Mouse (Mus musculus) myocyte (in vitro differentiated cells): ENCODE data around the gene Trmt2a. TPM values are rescaled to one million over a fixed set of nuclear protein-coding genes. Genes with fewer than 3 reads are reported as not detected.

Experiments used
- H3K27me3 ChIP-seq: one replicate; pipeline ENCODE4 v1.6.1; 2011; ENCODE audit not compliant: control insufficient read depth, insufficient read depth, insufficient read length
- H3K36me3 ChIP-seq: one replicate; pipeline ENCODE4 v1.6.1; 2011; ENCODE audit not compliant: control insufficient read depth, insufficient read depth
- H3K4me2 ChIP-seq: one replicate; pipeline ENCODE4 v1.6.1; 2011; ENCODE audit warnings: low read depth, control low read depth
- H3K4me3 ChIP-seq: one replicate; pipeline ENCODE4 v1.5.1; 2011; ENCODE audit warnings: mild to moderate bottlenecking, control low read depth, moderate library complexity
- H3K79me2 ChIP-seq: one replicate; pipeline ENCODE4 v1.6.1; 2011; ENCODE audit not compliant: control insufficient read depth, insufficient read depth
- H3ac ChIP-seq: one replicate; pipeline ENCODE4 v1.6.1; 2011; ENCODE audit not compliant: control insufficient read depth, insufficient read length
- CEBPB ChIP-seq: IDR thresholded peaks from 2 replicates; pipeline ENCODE4 v1.6.1; 2011; ENCODE audit warnings: mild to moderate bottlenecking, moderate library complexity; ENCODE audit not compliant: poor library complexity, insufficient read depth, severe bottlenecking
- E2F4 ChIP-seq: IDR thresholded peaks from one replicate; pipeline ENCODE4 v1.6.1; 2011; ENCODE audit warnings: mild to moderate bottlenecking, control low read depth, moderate library complexity; ENCODE audit not compliant: insufficient read depth
- MAX ChIP-seq: IDR thresholded peaks from one replicate; pipeline ENCODE4 v1.6.1; 2011; ENCODE audit warnings: low read depth, mild to moderate bottlenecking, control low read depth
- MYOD1 ChIP-seq, 3 experiments: IDR thresholded peaks; one replicate each; pipeline ENCODE4 v1.6.1; 2011; ENCODE audit warnings: control low read depth in 2 of 3, low read depth in 2 of 3, mild to moderate bottlenecking in 2 of 3, moderate library complexity in 1 of 3; ENCODE audit not compliant: insufficient read length in 2 of 3, control insufficient read depth in 1 of 3
- MYOG ChIP-seq, 3 experiments: IDR thresholded peaks; one replicate each; pipeline ENCODE4 v1.6.1; 2011; ENCODE audit warnings: control low read depth in 2 of 3, low read depth in 2 of 3, mild to moderate bottlenecking in 2 of 3; ENCODE audit not compliant: insufficient read length in 2 of 3, control insufficient read depth in 1 of 3, insufficient read depth in 1 of 3
- POLR2A ChIP-seq: IDR thresholded peaks from one replicate; pipeline ENCODE4 v1.6.1; 2011; ENCODE audit warnings: low read depth, mild to moderate bottlenecking, control low read depth, moderate library complexity; ENCODE audit not compliant: insufficient read length
- POLR2AphosphoS2 ChIP-seq: IDR thresholded peaks from one replicate; pipeline ENCODE4 v1.6.1; 2011; ENCODE audit warnings: low read depth, control low read depth; ENCODE audit not compliant: insufficient read length
- REST ChIP-seq: IDR thresholded peaks from one replicate; pipeline ENCODE4 v1.6.1; 2011; ENCODE audit warnings: mild to moderate bottlenecking, control low read depth, moderate library complexity; ENCODE audit not compliant: insufficient read depth, insufficient read length
- SRF ChIP-seq: IDR thresholded peaks from one replicate; pipeline ENCODE4 v1.6.1; 2011; ENCODE audit warnings: low read depth; ENCODE audit not compliant: control insufficient read depth, insufficient read length
- TCF12 ChIP-seq: IDR thresholded peaks from one replicate; pipeline ENCODE4 v1.6.1; 2011; ENCODE audit warnings: mild to moderate bottlenecking, control low read depth; ENCODE audit not compliant: poor library complexity, insufficient read depth, severe bottlenecking
- TCF3 ChIP-seq: IDR thresholded peaks from one replicate; pipeline ENCODE4 v1.6.1; 2011; ENCODE audit warnings: low read depth, control low read depth; ENCODE audit not compliant: insufficient read length
- USF1 ChIP-seq: IDR thresholded peaks from one replicate; pipeline ENCODE4 v1.6.1; 2011; ENCODE audit warnings: low read depth, mild to moderate bottlenecking, control low read depth, moderate library complexity
- polyA plus RNA-seq: library from polyadenylated mRNA; unstranded; fragments of >200 nt; fragmentation: generic; extraction: Trizol; gene quantifications from one replicate; pipeline ENCODE4 v1.2.1, GENCODE M21; 2012; ENCODE audit warnings: missing spikeins

Trmt2a gene
- polyA plus RNA-seq, 1 experiment, result 47.8 TPM

GRCm38 (mm10) chr16:18233451-18233850 lies 15.0 kb upstream of the Trmt2a start:
- Histone ChIP-seq H3K4me2 (peak overlapping the region; percentile 74), H3K4me3 (peak overlapping the region; percentile 64), H3K27me3 (no peaks in the 10 kb centered on the region), H3K79me2 (peaks cover 50% of the 10 kb centered on the region), H3K36me3 (peaks cover 3% of the 10 kb centered on the region), H3ac (no peak overlapping the region)
- TF ChIP-seq POLR2AphosphoS2 (no peak), MYOD1 (IDR thresholded peaks at IDR 0.05; ENCODE audit: control insufficient read depth in 1 of 3, insufficient read length in 2 of 3, low read depth in 2 of 3) (no peak), REST (no peak), SRF (no peak), POLR2A (no peak), CEBPB (no peak), USF1 (no peak), MAX (no peak), MYOG (IDR thresholded peaks at IDR 0.05; ENCODE audit: control insufficient read depth in 1 of 3, insufficient read depth in 1 of 3, insufficient read length in 2 of 3, low read depth in 2 of 3) (no peak), TCF12 (no peak), E2F4 (no peak), TCF3 (no peak)

- Histone ChIP-seq H3K27me3 (no peaks in the 10 kb centered on the region), H3K36me3 (peaks cover 9% of the 10 kb centered on the region), H3ac (peak overlapping the region; percentile 63), H3K4me2 (peak overlapping the region; percentile 74), H3K4me3 (peak overlapping the region; percentile 64), H3K79me2 (peaks cover 44% of the 10 kb centered on the region)
- TF ChIP-seq CEBPB (no peak), TCF12 (no peak), POLR2AphosphoS2 (no peak), E2F4 (no peak), POLR2A (no peak), MYOG (IDR thresholded peaks at IDR 0.05; ENCODE audit: control insufficient read depth in 1 of 3, insufficient read depth in 1 of 3, insufficient read length in 2 of 3, low read depth in 2 of 3) (no peak), TCF3 (no peak), REST (no peak), USF1 (no peak), MYOD1 (IDR thresholded peaks at IDR 0.05; ENCODE audit: control insufficient read depth in 1 of 3, insufficient read length in 2 of 3, low read depth in 2 of 3) (no peak), SRF (no peak), MAX (no peak)
Measured at GRCm38 (mm10) chr16:18233919-18234670, 14.4 kb upstream of the Trmt2a start.

GRCm38 (mm10) chr16:18234671-18235388 lies 13.6 kb upstream of the Trmt2a start, which contains the start of gene Zdhhc8:
TSS of gene Zdhhc8 (minus strand) at chr16:18235136.
- Histone ChIP-seq H3K4me3 (peak within 1 kb of the TSS; percentile 64), H3K4me2 (peak within 1 kb of the TSS; percentile 75), H3K79me2 (peaks cover 43% of the 10 kb centered on the region), H3K27me3 (no peaks in the 10 kb centered on the region), H3ac (peak within 1 kb of the TSS; percentile 63), H3K36me3 (peaks cover 13% of the 10 kb centered on the region)
- peak in 1 of 3 experiments; percentile 30 for TF ChIP-seq MYOD1 (IDR thresholded peaks at IDR 0.05; ENCODE audit: control insufficient read depth in 1 of 3, insufficient read length in 2 of 3, low read depth in 2 of 3)
- no peak for TF ChIP-seq SRF
- peak; percentile 46 for TF ChIP-seq POLR2AphosphoS2
- no peak for TF ChIP-seq MYOG (IDR thresholded peaks at IDR 0.05; ENCODE audit: control insufficient read depth in 1 of 3, insufficient read depth in 1 of 3, insufficient read length in 2 of 3, low read depth in 2 of 3)
- TF ChIP-seq POLR2A, result peak; percentile 51

GRCm38 (mm10) chr16:18235389-18236065 lies 13.0 kb upstream of the Trmt2a start:
- H3K79me2 ChIP-seq, result peaks cover 36% of the 10 kb centered on the region
- H3K4me3 ChIP-seq, result peak overlapping the region; percentile 64
- peak overlapping the region; percentile 63 for H3ac ChIP-seq
- H3K4me2 ChIP-seq, result peak overlapping the region; percentile 75
- peaks cover 14% of the 10 kb centered on the region for H3K36me3 ChIP-seq
- TF ChIP-seq TCF12, result no peak
- peak in 2 of 3 experiments; percentile 28 to 74 for TF ChIP-seq MYOG (IDR thresholded peaks at IDR 0.05; ENCODE audit: control insufficient read depth in 1 of 3, insufficient read depth in 1 of 3, insufficient read length in 2 of 3, low read depth in 2 of 3)
- TF ChIP-seq E2F4, result no peak
- peak; percentile 54 for TF ChIP-seq POLR2AphosphoS2
- TF ChIP-seq TCF3, result no peak
- TF ChIP-seq MYOD1 (IDR thresholded peaks at IDR 0.05; ENCODE audit: control insufficient read depth in 1 of 3, insufficient read length in 2 of 3, low read depth in 2 of 3), result peak in 2 of 3 experiments; percentile 76 to 79
- H3K27me3 ChIP-seq, result no peaks in the 10 kb centered on the region
